Mouse (Mus musculus) thymus, postnatal 10 days (tissue): ENCODE results near the gene Stpg4.

Experiments
- DNase-seq, 2 experiments: peaks; one replicate each; pipeline ENCODE4 v3.0.0; 2021; ENCODE audit warnings: low spot score in 2 of 2

Stpg4 gene

GRCm38 (mm10) chr17:87350471-87351240, 76.9 kb downstream of the Stpg4 start:
- no peak for DNase-seq

DNA sequence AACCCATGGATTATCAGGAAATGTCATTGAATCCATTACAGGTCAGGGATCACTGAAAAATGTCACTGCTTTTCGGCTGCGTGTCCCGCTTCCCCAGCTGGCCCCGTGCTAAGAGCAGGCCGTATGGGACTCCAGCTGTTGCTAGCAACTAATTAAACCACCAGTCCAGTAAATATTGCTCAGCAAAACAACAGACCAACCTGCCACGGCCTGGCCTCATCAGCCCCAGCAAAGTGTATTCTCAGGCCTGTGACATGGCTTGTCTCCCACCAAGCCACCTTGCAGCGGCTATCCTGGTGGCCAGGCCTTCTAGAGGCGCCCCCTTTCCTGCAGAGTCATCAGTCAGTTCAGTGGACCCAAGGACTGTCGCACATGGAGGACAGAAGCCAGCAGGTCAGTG, 78.0 kb downstream of the Stpg4 start:
- DNase-seq: no peak

DNA sequence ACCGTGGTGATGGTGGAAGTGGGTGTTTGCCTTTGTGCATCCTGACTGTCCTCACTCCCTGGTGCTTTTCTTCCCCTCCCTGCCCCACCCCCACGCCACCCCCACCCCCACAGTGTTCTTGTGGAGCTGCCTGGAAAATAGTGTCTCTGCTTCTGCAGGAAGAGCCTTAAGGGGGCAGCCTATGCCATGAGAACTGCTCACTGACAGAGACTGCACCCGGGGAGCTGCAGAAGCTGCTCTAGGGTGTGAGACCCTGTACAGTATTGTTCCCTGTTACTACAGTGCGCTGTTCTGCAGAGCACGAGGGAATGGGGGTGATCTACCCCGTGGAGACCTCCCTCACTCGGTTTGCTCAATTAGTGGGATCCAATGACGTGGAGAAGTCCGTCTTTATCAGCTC, 78.5 kb downstream of the Stpg4 start:
- DNase-seq: no peak

GRCm38 (mm10) chr17:87348353-87348752, 79.2 kb downstream of the Stpg4 start:
- DNase-seq: no peak

- peak; percentile 26 to 29 for DNase-seq
These were observed 82.3 kb downstream of the Stpg4 start for GRCm38 (mm10) chr17:87345252-87345593.

GRCm38 (mm10) chr17:87344441-87345251, 82.9 kb downstream of the Stpg4 start:
- peak; percentile 63 to 68 for DNase-seq

- no peak for DNase-seq
These were observed 84.4 kb downstream of the Stpg4 start for GRCm38 (mm10) chr17:87343060-87343703.
